Mouse (Mus musculus) stomach, embryonic 16.5 days (tissue): Measurements from ENCODE around the gene Pyy. TPM values are rescaled to one million over a fixed set of nuclear protein-coding genes. Genes with fewer than 3 reads are reported as not detected.
A peak's percentile ranks its signal among the peaks of the same experiment; 100 is the strongest.

Source experiments
- ATAC-seq: fragments of 200-750 bp; cut with Nextera tagmentation; 2 replicates; pipeline ENCODE4 v1.8.0; 2017; ENCODE audit warnings: moderate number of reproducible peaks, moderate TSS enrichment; ENCODE audit not compliant: insufficient read depth, low FRiP score
- H3K27ac ChIP-seq: fragments of 300-500 bp; sonication (generic); 2 replicates; pipeline ENCODE4 v1.5.1; 2014; ENCODE audit warnings: low read length
- H3K27me3 ChIP-seq: fragments of 300-500 bp; sonication (generic); 2 replicates; pipeline ENCODE4 v1.6.1; 2014; ENCODE audit warnings: low read length, control low read depth, mixed read lengths; ENCODE audit not compliant: control insufficient read depth, insufficient read depth
- H3K36me3 ChIP-seq: fragments of 300-500 bp; sonication (generic); 2 replicates; pipeline ENCODE4 v1.6.1; 2014; ENCODE audit warnings: low read length; ENCODE audit not compliant: control insufficient read depth, insufficient read depth
- H3K4me1 ChIP-seq: fragments of 300-500 bp; sonication (generic); 2 replicates; pipeline ENCODE4 v1.6.1; 2014; ENCODE audit warnings: low read length, control low read depth, mixed read lengths; ENCODE audit not compliant: control insufficient read depth, insufficient read depth
- H3K4me2 ChIP-seq: fragments of 300-500 bp; sonication (generic); 2 replicates; pipeline ENCODE4 v1.6.1; 2014; ENCODE audit warnings: low read depth, low read length, mixed read lengths
- H3K4me3 ChIP-seq: fragments of 300-500 bp; sonication (generic); replicated peaks from 2 replicates; pipeline ENCODE4 v1.5.1; 2014; ENCODE audit warnings: mild to moderate bottlenecking, low read length
- H3K9ac ChIP-seq: fragments of 300-500 bp; sonication (generic); 2 replicates; pipeline ENCODE4 v1.6.1; 2014; ENCODE audit warnings: low read length
- H3K9me3 ChIP-seq: fragments of 300-500 bp; sonication (generic); replicated peaks from 2 replicates; pipeline ENCODE4 v1.6.1; 2016; ENCODE audit warnings: low read length, control low read depth; ENCODE audit not compliant: control insufficient read depth
- WGBS: fragments of 180-500 bp; shearing (Covaris S2); extraction: QIAGEN DNeasy Blood & Tissue Kit; methylation state at CpG from one replicate; pipeline ENCODE4 v1.1.7; 2014; 5-methylcytosine and 5-hydroxymethylcytosine counted together
- polyA plus RNA-seq: library from polyadenylated mRNA; unstranded; fragments of >200 nt; fragmentation: Nextera tagmentation; extraction: Ambion mirVana; gene quantifications from 2 replicates; pipeline ENCODE4 v1.2.1, GENCODE M21; 2015

Pyy gene
- polyA plus RNA-seq: 40.5 and 56.0 TPM in 2 replicates

DNA sequence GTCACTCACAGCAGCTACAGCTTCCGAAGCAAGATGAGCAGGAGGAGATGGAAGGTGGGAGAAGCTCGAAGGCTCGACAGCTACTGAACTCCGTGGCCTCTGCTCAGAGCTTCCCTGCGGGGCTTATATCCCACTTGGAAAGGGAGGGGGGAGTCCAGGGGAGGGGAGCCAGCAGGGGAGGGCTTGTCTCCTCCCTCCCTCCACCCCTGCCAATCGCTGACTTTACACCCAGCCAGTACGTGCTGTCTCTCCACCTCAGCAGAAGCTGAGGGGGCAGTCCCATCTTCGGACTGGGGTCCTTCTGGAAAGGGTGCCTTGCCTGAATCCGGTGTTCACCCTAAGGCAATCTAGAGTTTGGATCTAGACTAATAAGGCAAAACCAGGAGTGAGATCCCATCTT, at the start of gene Pyy:
Gene Pyy, minus strand, starts transcription at position 101 of the 400 bp plus-strand sequence.
- Histone ChIP-seq H3K36me3 (no peaks in the 10 kb centered on the region), H3K9me3 (no peaks in the 10 kb centered on the region), H3K4me1 (no peaks in the 10 kb centered on the region), H3K9ac (no peak within 1 kb of the TSS), H3K4me2 (0 out of 2 replicates have a peak within 1 kb of the TSS, but pooled peaks have one; percentile 26), H3K4me3 (no peak within 1 kb of the TSS), H3K27me3 (peaks cover 41% of the 10 kb centered on the region), H3K27ac (no peak within 1 kb of the TSS)
- WGBS: 11% methylated on average over 9 of the region's 9 CpGs
- no peak for ATAC-seq

DNA sequence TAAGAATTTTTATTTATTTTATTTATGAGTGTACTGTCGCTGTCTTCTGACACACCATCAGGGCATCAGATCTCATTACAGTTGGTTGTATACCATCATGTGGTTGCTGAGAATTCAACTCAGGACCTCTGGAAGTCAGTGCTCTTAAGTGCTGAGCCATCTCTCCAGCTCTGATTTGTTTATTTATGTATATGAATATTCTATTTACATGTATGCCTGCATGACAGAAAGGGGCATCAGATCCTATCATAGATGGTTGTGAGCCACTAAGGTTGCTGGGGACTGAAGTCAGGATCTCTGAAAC, 49.1 kb upstream of the Pyy start:
- Histone ChIP-seq H3K4me2 (no peak overlapping the region), H3K27ac (no peak overlapping the region), H3K9me3 (no peaks in the 10 kb centered on the region), H3K36me3 (peaks cover 10% of the 10 kb centered on the region; the same call in 1 of the 2 replicates), H3K4me3 (no peak overlapping the region), H3K9ac (no peak overlapping the region), H3K4me1 (peaks cover 10% of the 10 kb centered on the region), H3K27me3 (no peaks in the 10 kb centered on the region)
- WGBS: 14% methylated on average over 1 of the region's 1 CpGs
- ATAC-seq: no peak

DNA sequence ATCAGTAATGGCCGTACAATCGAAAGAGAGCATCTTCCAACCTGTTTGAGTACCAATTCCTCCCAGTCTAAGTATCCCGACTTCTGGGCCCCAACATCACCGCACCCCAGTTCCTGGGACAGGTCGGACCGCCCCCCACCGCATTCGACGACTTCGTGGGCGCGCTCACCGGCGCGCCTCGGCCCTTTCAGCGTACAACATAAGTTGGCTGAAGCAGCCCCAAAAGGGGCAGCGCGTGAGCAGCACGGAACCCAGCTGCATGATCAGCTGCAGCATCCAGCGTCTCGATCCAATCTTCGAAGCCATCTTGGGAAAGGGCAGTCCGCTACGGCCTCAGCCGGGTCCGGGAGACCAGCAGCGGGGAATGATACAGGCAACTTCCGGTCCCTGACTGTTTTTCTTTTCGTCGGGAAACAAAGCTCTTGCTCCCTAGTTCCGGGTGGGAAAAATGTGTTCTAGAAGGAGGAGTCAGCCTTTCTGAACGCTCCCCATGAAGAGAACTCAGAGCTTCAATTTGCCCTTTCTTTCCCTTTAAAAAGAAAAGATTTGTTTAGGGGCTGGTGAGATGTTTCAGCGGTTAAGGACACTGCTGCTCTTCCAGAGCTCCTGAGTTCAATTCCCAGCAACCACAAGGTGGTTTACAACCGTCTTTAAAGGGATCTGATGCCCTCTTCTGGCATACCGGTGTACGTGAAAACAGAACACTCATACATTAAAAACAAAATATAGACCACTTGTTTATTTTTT, 48.6 kb upstream of the Pyy start, which contains the start of gene Tmem101:
Gene Tmem101, minus strand, starts transcription at position 366 of the 747 bp plus-strand sequence.
- Histone ChIP-seq H3K27ac (peak within 1 kb of the TSS; percentile 60; the same call in 1 of the 2 replicates), H3K27me3 (no peaks in the 10 kb centered on the region), H3K4me3 (peak within 1 kb of the TSS; percentile 78), H3K4me2 (peak within 1 kb of the TSS; percentile 77), H3K9me3 (no peaks in the 10 kb centered on the region), H3K9ac (peak within 1 kb of the TSS; percentile 92), H3K36me3 (0 out of 2 replicates have a peak, but pooled peaks cover 8% of the 10 kb centered on the region), H3K4me1 (peaks cover 10% of the 10 kb centered on the region)
- under 1% methylated on average over 37 of the region's 37 CpGs for WGBS
- ATAC-seq: peak; percentile 83

DNA sequence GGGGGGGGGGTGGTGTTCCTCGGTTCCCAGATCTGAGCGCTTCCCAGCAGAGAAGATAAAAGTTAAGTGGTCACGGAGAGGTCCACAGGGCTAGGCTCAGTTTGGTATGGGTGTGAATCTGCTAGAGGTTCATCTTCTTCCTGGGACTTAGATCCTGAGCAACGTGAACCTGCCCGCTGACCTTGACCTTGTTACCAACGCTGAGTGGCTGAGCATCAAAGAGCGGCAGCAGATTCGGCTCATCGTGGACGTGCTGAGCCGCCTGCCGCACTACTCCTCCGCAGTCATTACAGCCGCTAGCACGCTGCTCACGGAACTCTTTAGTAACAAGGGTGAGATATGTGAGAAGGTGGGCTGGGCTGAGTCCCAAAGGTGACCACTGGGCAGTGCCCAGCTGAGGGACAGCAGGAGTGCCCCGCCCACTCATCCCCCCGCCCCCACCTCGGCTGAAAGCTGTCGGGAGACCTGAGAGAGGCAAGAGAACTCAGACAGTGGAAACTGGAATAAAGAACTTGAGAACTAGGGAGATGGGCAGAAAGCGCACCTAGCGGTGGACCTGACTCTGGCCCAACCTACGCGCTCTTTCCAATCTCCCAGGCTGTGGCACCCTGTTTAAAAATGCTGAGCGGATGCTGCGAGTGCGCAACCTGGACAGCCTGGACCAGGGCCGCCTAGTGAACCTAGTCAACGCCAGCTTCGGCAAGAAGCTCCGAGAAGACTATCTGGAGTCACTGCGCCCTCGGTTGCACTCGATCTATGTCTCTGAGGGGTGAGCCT, 39.8 kb upstream of the Pyy start:
- Histone ChIP-seq H3K9ac (no peak overlapping the region), H3K9me3 (no peaks in the 10 kb centered on the region), H3K4me2 (0 out of 2 replicates have a peak overlapping the region, but pooled peaks have one; percentile 7), H3K4me1 (no peaks in the 10 kb centered on the region), H3K27ac (no peak overlapping the region), H3K36me3 (no peaks in the 10 kb centered on the region), H3K4me3 (no peak overlapping the region), H3K27me3 (peaks cover 45% of the 10 kb centered on the region)
- 12% methylated on average over 34 of the region's 34 CpGs for WGBS
- ATAC-seq: no peak

DNA sequence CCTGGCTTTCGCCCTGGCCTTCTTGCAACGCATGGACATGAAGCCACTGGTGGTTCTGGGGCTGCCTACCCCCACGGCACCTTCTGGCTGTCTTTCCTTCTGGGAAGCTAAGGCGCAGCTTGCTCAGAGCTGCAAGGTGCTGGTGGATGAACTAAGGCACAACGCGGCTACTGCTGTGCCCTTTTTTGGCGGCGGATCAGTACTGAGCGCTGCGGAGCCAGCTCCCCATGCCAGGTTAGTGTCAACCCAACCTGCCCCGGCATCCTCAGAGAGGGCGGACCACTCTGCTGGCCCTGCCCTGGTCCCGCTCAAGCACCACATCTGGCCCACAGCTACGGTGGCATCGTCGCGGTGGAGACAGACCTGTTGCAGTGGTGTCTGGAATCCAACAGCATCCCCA, 38.9 kb upstream of the Pyy start:
- Histone ChIP-seq H3K27me3 (peaks cover 45% of the 10 kb centered on the region), H3K27ac (no peak overlapping the region), H3K9ac (0 out of 2 replicates have a peak overlapping the region, but pooled peaks have one; percentile 25), H3K36me3 (no peaks in the 10 kb centered on the region), H3K4me3 (peak overlapping the region; percentile 30), H3K4me2 (no peak overlapping the region), H3K9me3 (no peaks in the 10 kb centered on the region), H3K4me1 (no peaks in the 10 kb centered on the region)
- ATAC-seq: no peak
- WGBS: 10% methylated on average over 17 of the region's 17 CpGs

DNA sequence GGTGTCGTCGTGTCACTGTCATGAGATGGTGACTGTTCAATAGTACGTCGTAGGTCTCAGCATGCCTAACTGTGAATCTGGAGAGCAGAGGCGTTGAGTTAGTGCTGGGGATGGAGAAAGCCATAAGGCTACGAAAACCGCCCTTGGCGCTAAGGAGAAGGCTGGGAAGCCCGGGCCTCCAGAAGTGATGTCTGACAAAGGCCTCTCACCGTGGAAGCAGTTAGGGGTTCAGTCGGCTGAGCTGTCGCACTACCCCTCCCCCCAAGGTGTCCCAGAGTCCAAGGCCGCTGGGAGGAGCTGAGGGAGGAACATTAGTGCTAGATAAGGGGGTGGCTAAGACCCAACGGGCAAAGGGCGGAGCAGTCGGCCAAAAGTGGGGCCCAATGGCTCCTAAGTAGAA, 38.4 kb upstream of the Pyy start:
- WGBS: 9% methylated on average over 16 of the region's 16 CpGs
- Histone ChIP-seq H3K4me3 (peak overlapping the region; percentile 30), H3K27ac (no peak overlapping the region), H3K9me3 (no peaks in the 10 kb centered on the region), H3K36me3 (no peaks in the 10 kb centered on the region), H3K27me3 (peaks cover 45% of the 10 kb centered on the region), H3K9ac (no peak overlapping the region; the same call in 1 of the 2 replicates), H3K4me1 (no peaks in the 10 kb centered on the region), H3K4me2 (peak overlapping the region; percentile 44)
- no peak for ATAC-seq

DNA sequence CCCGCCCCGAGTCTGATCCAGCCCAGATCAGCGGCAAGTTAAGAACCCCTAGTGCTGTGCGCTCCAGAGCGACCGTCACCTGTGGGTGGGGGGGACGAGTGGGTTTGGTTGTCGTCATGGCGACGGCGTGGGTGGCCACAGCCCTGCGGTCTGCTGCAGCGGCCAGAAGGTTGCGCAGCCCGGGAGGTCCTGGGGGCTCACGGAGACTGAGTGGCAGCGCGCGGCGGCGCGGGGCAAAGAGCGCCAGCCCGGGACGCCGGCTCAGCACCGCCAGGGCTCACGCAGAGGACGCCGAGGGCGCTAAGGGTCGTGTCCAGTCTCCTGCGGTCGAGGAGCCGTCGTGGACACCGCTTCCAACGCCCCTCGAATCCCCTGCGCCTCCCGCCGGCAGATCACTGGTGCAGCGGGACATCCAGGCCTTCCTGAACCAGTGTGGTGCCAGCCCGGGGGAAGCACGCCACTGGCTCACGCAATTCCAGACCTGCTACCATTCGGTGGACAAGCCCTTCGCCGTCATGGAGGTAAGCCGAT, 37.9 kb upstream of the Pyy start, which contains the start of gene Nags:
Gene Nags, plus strand, starts transcription at position 43 of the 531 bp plus-strand sequence.
- H3K36me3 ChIP-seq: no peaks in the 10 kb centered on the region
- peaks cover 45% of the 10 kb centered on the region for H3K27me3 ChIP-seq
- H3K4me2 ChIP-seq: peak within 1 kb of the TSS; percentile 44
- peak within 1 kb of the TSS; percentile 30 for H3K4me3 ChIP-seq
- 0 out of 2 replicates have a peak, but pooled peaks have one; percentile 8 for ATAC-seq
- H3K9ac ChIP-seq: peak within 1 kb of the TSS; percentile 17; the same call in 1 of the 2 replicates
- H3K9me3 ChIP-seq: no peaks in the 10 kb centered on the region
- no peaks in the 10 kb centered on the region for H3K4me1 ChIP-seq
- no peak within 1 kb of the TSS for H3K27ac ChIP-seq
- WGBS: 2% methylated on average over 50 of the region's 50 CpGs

DNA sequence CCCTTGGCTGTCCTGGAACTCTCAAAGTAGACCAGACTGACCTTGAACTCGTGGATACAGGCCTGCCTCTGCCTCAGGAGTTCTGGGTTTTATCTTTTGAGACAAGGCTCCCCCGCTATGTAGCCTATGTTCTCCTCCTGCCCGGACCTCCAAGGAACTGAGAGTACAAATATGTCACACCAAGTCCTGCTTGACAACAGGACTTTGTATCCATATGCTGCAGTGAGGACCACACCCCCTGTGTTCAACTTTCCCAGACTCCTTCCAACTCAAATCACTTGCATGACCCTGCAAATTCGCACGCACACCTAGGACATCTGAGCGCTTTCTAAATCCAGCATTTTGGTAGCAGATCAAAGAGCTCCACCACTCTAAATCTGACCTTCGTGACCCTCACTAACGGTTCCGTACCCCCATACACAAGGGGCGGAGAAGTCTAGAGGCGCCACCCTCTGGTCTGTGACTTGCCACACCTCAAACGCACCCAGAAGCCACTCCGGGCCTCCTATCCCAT, 37.4 kb upstream of the Pyy start:
- Histone ChIP-seq H3K27ac (no peak overlapping the region), H3K9me3 (no peaks in the 10 kb centered on the region), H3K4me1 (no peaks in the 10 kb centered on the region), H3K27me3 (peaks cover 45% of the 10 kb centered on the region), H3K9ac (peak overlapping the region; percentile 17; the same call in 1 of the 2 replicates), H3K4me2 (peak overlapping the region; percentile 44), H3K36me3 (no peaks in the 10 kb centered on the region), H3K4me3 (peak overlapping the region; percentile 30)
- WGBS: 29% methylated on average over 13 of the region's 13 CpGs
- peak; percentile 63; the same call in 1 of the 2 replicates for ATAC-seq
